Mouse (Mus musculus) testis, adult 2 months (tissue): ENCODE measurements around the gene Ablim1.

Experiments used
- CTCF ChIP-seq: fragments of 200-500 bp; IDR thresholded peaks from 2 replicates; pipeline ENCODE4 v1.5.1; 2012; ENCODE audit warnings: low read depth, mild to moderate bottlenecking, inconsistent platforms, low read length, moderate library complexity; ENCODE audit not compliant: control insufficient read depth, insufficient read depth, insufficient replicate concordance
- POLR2A ChIP-seq: fragments of 200-500 bp; IDR thresholded peaks from 2 replicates; pipeline ENCODE4 v1.6.1; 2012; ENCODE audit warnings: low read depth, mild to moderate bottlenecking, inconsistent platforms, low read length, moderate library complexity; ENCODE audit not compliant: control insufficient read depth

DNA sequence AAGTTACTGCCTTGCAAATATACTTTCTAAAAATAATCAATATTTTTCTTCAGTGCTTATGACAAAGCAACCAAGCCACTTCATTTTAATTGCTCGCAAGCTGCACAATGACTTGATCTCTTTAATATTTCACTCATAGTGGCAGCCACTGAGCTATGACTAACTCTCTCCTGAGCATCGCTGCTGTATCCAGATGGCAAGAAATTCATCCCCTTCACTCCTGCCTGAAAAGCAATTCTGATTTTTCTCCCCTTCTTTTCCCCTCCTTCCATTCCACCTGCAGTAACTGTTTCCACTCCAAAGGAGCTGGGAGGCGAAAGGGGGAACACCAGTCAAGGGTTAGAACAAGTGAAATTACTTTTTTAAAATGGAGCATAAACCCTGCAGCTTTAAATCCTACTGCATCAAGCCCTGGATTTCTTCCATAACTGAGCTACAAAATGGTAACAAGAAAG lies 801 bp downstream of the Ablim1 start:
- TF ChIP-seq CTCF: no peak
- no peak for TF ChIP-seq POLR2A
